Mouse (Mus musculus) embryonic fibroblast, embryonic 13.5 days (primary cell): Measurements from ENCODE around the gene Hddc3. TPM values are rescaled to one million over a fixed set of nuclear protein-coding genes. Genes with fewer than 3 reads are reported as not detected.

Experiments used
- H3K27ac ChIP-seq: 2 replicates; pipeline ENCODE4 v1.5.1; 2012; ENCODE audit warnings: low read length, control low read depth, inconsistent platforms; ENCODE audit not compliant: insufficient read depth
- H3K4me1 ChIP-seq: 2 replicates; pipeline ENCODE4 v1.6.1; 2011; ENCODE audit warnings: low read length; ENCODE audit not compliant: control insufficient read depth, insufficient read depth
- H3K4me3 ChIP-seq: 2 replicates; pipeline ENCODE4 v1.5.1; 2011; ENCODE audit warnings: mild to moderate bottlenecking, control low read depth, low read length; ENCODE audit not compliant: insufficient read depth
- CTCF ChIP-seq: IDR thresholded peaks from 2 replicates; pipeline ENCODE4 v1.5.1; 2011; ENCODE audit warnings: mild to moderate bottlenecking, control low read depth, low read length, moderate library complexity, borderline replicate concordance; ENCODE audit not compliant: insufficient read depth
- POLR2A ChIP-seq: IDR thresholded peaks from 2 replicates; pipeline ENCODE4 v1.6.1; 2011; ENCODE audit warnings: low read depth, mild to moderate bottlenecking, control low read depth, low read length, moderate library complexity
- polyA plus RNA-seq: library from polyadenylated mRNA; stranded (reverse); fragments of >200 nt; gene quantifications from 2 replicates; pipeline ENCODE4 v1.2.4, GENCODE M21; 2011; ENCODE audit warnings: low read depth; ENCODE audit not compliant: missing spikeins, insufficient read length

Hddc3 gene
- polyA plus RNA-seq, 1 experiment: 12.2 TPM

DNA sequence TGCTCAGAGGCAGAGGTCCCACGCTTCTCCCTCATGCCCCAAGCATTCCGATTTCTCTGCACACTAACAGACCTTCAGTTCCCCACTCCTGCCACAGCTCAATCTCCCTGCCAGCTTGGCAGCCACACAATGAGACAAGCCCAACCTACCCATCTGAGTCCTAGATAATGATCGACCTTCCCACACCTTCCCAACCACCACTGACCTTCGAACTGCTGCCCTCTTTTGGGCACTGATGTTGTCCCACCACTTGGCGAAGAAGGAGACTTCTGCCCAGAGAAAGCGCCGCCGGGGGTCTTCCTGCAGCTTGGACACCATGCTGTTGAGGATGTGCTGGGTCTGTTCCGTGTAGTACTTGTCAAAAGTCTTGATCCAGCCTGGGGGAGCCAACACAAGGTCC is 25.1 kb downstream of the Hddc3 start:
- Histone ChIP-seq H3K27ac (no peak overlapping the region), H3K4me1 (peaks cover 3% of the 10 kb centered on the region), H3K4me3 (no peak overlapping the region)
- no peak for TF ChIP-seq POLR2A
- TF ChIP-seq CTCF: no peak

GRCm38 (mm10) chr7:80368635-80369421 is 25.9 kb downstream of the Hddc3 start:
- TF ChIP-seq POLR2A: no peak
- TF ChIP-seq CTCF: no peak
- Histone ChIP-seq H3K27ac (no peak overlapping the region), H3K4me3 (no peak overlapping the region), H3K4me1 (peaks cover 3% of the 10 kb centered on the region)

DNA sequence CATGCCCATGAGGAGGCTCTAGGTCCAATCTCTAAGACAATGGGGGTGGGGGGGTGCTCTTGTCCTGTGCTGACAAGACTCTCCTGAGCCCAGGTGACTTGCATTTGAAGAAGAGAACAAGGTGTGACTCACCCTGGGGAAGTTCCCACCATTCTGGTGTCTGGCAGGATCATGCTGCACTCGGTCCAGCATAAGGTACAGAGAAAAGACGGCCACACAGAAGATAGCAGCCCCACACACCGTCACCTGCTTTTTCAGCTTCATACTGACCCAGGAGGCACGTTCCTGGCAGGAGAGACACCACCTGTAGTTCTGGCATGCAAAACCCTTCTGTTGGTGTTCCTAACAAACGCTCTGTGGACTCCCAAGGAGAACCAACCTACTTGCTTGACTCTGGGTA is 26.6 kb downstream of the Hddc3 start:
- peaks cover 3% of the 10 kb centered on the region for H3K4me1 ChIP-seq
- TF ChIP-seq CTCF: no peak
- no peak for TF ChIP-seq POLR2A
- no peak overlapping the region for H3K4me3 ChIP-seq
- no peak overlapping the region for H3K27ac ChIP-seq

DNA sequence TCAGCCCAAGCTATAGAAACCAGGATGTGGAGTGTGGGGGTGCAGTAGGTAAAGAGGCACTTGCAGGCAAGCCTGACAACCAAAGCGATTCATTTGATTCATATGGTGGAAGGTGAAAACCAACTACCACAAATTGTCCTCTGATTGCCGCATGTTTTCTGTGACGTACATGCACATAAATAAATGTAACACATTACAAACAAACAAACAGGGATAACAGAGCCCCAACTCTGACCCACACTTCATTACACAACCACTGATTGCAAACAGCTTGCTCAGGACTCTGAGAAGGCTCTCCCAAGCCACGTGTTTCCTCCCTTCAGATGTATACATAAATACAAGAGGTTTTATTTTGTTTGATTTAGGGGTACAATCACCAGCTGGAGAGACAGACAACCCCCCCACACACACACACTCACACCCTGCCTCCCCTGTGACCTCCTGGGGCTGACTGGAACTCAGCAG is 27.1 kb downstream of the Hddc3 start:
- peak overlapping the region; percentile 72 for H3K27ac ChIP-seq
- peak overlapping the region; percentile 64 for H3K4me3 ChIP-seq
- peaks cover 3% of the 10 kb centered on the region for H3K4me1 ChIP-seq
- TF ChIP-seq POLR2A: no peak
- TF ChIP-seq CTCF: no peak

GRCm38 (mm10) chr7:80370649-80371040 is 27.7 kb downstream of the Hddc3 start:
- TF ChIP-seq POLR2A (peak; percentile 62), CTCF (no peak)
- Histone ChIP-seq H3K27ac (peak overlapping the region; percentile 72), H3K4me3 (peak overlapping the region; percentile 64), H3K4me1 (peaks cover 5% of the 10 kb centered on the region)

DNA sequence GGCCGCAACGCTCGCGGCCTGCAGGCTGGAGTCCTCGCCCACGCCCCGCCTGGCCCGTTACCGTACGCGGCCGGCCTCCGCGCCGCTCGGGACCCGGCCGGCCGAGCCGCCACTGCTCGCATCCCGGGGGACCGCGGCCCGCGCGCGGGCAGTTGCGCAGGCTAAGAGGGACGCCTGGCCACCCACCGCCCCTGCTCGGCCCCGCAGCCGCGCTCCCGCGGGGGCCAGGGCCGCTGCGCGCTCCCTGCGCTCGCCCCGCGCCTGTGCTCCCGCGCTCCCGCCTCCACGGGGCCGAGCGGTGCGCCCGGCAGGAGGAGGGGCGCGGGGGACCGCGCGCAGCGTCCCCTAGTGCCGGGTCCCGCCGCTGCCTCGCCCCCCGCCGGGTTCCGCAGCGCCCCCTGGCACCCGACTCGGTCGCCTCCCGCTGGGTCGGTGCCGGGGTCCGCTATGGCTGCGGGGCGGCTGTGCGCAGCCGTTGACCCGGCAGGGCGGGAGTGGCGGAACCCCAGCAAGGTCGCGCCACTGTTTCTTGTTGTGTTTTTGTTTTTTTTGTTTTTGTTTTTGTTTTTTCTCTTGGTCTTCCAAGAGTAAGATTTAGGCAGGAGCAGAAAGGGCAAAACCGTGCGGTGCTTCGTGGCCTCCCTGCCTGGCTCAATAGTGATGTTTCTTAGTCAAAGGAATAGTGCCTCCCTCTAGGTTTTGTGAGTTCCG is 28.3 kb downstream of the Hddc3 start, which contains the start of gene Man2a2:
TSS of gene Man2a2 (minus strand) at position 335 of the 711 bp plus-strand sequence.
- Histone ChIP-seq H3K4me1 (peaks cover 7% of the 10 kb centered on the region), H3K4me3 (peak within 1 kb of the TSS; percentile 64), H3K27ac (peak within 1 kb of the TSS; percentile 72)
- peak; percentile 61 for TF ChIP-seq CTCF
- TF ChIP-seq POLR2A: no peak

DNA sequence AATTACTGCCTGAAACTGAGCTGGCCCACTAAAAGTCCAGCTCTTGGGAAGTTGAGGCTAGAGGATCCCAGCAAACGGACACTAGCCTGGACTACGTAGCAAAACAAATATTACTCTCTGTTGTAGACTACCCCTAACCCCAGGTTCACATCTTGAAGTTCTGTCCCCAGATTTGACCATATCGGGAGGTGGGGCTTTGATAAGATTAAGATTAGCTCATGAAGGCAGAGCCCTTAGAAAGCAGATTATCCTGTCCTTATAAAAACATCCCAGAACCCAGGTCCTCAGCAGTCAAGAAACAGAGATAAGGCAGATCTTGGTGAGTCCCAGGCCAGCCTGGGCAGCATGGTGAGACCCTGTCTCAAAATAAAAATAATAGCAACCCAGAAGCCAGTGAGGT is 29.3 kb downstream of the Hddc3 start:
- Histone ChIP-seq H3K4me3 (no peak overlapping the region), H3K4me1 (peaks cover 7% of the 10 kb centered on the region), H3K27ac (no peak overlapping the region)
- TF ChIP-seq CTCF (no peak), POLR2A (no peak)

DNA sequence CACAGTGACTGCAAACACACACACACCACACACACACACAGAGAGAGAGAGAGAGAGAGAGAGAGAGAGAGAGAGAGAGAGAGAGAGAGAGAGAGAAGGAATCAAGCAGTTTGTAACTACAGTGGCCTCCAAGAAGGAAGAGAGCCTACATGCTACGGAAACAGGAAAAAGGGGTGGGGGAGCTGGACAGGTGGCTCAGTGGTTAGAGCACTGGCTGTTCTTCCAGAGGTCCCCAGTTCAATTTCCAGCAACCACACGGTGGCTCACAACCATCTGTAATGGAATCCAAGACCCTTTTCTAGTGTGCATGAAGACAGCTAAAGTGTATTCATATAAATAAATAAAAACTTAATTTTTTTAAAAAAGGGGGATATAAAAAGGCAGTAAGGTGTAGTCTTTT is 29.8 kb downstream of the Hddc3 start:
- H3K4me3 ChIP-seq: no peak overlapping the region

GRCm38 (mm10) chr7:80373352-80373751 is 30.4 kb downstream of the Hddc3 start:
- peaks cover 7% of the 10 kb centered on the region for H3K4me1 ChIP-seq
- TF ChIP-seq CTCF (no peak), POLR2A (no peak)
- H3K4me3 ChIP-seq: no peak overlapping the region
- H3K27ac ChIP-seq: no peak overlapping the region

More for the DNA sequence above, 29.8 kb downstream of the Hddc3 start:
- peaks cover 7% of the 10 kb centered on the region for H3K4me1 ChIP-seq
- TF ChIP-seq CTCF (no peak), POLR2A (no peak)
- no peak overlapping the region for H3K27ac ChIP-seq

DNA sequence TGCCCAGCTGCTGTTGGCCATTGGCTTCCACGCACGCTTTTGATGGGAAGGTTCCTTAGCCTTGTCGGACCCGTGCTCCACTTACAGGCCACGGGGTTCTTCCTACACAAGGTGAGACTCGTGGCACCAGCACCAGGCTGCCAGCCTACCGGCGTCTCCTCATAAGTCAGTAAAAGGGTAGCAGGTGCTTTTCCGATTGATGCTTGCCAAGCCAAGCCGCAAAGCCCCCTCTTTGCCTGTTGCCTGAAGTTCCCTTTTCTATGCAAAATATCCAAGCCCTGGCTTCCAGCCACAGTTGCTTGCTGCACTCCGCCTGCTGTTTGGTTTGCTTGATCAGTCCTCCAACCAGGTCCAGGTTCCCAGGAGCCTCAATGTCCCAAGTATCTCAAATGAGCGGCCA is 30.9 kb downstream of the Hddc3 start:
- H3K27ac ChIP-seq: no peak overlapping the region
- TF ChIP-seq POLR2A: no peak
- TF ChIP-seq CTCF: no peak
- H3K4me1 ChIP-seq: peaks cover 7% of the 10 kb centered on the region
- H3K4me3 ChIP-seq: no peak overlapping the region
